Mouse (Mus musculus): Measurements from ENCODE around the gene Abcc4. TPM values are rescaled to one million over a fixed set of nuclear protein-coding genes. Genes with fewer than 3 reads are reported as not detected.

Abcc4 gene
- total and polyA plus RNA-seq, 2 experiments from 2014 or later = 2.0 to 4.1 TPM

- no peak overlapping the region for H3K27ac ChIP-seq (ENCODE audit: low read depth, low read length)
- 95% methylated on average over 7 of the region's 7 CpGs for WGBS
- H3K9me3 ChIP-seq (ENCODE audit: low read length) = no peaks in the 10 kb centered on the region
- no peak for ATAC-seq
- no peaks in the 10 kb centered on the region for H3K36me3 ChIP-seq (ENCODE audit: insufficient read depth)
- H3K4me1 ChIP-seq (ENCODE audit: insufficient read depth) = no peaks in the 10 kb centered on the region
- no peak for TF ChIP-seq CTCF (IDR thresholded peaks at IDR 0.05; ENCODE audit: low read depth)
- no peak for DNase-seq
- H3K9ac ChIP-seq = no peak overlapping the region
- H3K4me3 ChIP-seq (ENCODE audit: low read depth, low read length) = no peak overlapping the region
- no peak overlapping the region for H3K4me2 ChIP-seq (ENCODE audit: low read depth)
- no peaks in the 10 kb centered on the region for H3K27me3 ChIP-seq (ENCODE audit: insufficient read depth, low read length)
These were observed 11.7 kb downstream of the Abcc4 start for GRCm38 (mm10) chr14:118694321-118694720.

- DNase-seq (no peak), ATAC-seq (no peak)
- no peaks in the 10 kb centered on the region for H3K9me3 ChIP-seq (ENCODE audit: low read length)
- H3K4me3 ChIP-seq (ENCODE audit: low read depth, low read length) = no peak overlapping the region
- H3K36me3 ChIP-seq (ENCODE audit: insufficient read depth) = no peaks in the 10 kb centered on the region
- no peaks in the 10 kb centered on the region for H3K27me3 ChIP-seq (ENCODE audit: insufficient read depth, low read length)
- H3K27ac ChIP-seq (ENCODE audit: low read depth, low read length) = no peak overlapping the region
- TF ChIP-seq CTCF (IDR thresholded peaks at IDR 0.05; ENCODE audit: low read depth) = no peak
- no peak overlapping the region for H3K4me2 ChIP-seq (ENCODE audit: low read depth)
- no peaks in the 10 kb centered on the region for H3K4me1 ChIP-seq (ENCODE audit: insufficient read depth)
- WGBS = 85% methylated on average over 6 of the region's 6 CpGs
- H3K9ac ChIP-seq = no peak overlapping the region
These were observed 14.1 kb downstream of the Abcc4 start for GRCm38 (mm10) chr14:118691910-118692309.

GRCm38 (mm10) chr14:118691404-118691803, 14.6 kb downstream of the Abcc4 start:
- Histone ChIP-seq H3K9ac (no peak overlapping the region), H3K4me1 (ENCODE audit: insufficient read depth) (no peaks in the 10 kb centered on the region), H3K36me3 (ENCODE audit: insufficient read depth) (no peaks in the 10 kb centered on the region), H3K4me3 (ENCODE audit: low read depth, low read length) (no peak overlapping the region), H3K4me2 (ENCODE audit: low read depth) (no peak overlapping the region), H3K9me3 (ENCODE audit: low read length) (no peaks in the 10 kb centered on the region), H3K27me3 (ENCODE audit: insufficient read depth, low read length) (no peaks in the 10 kb centered on the region), H3K27ac (ENCODE audit: low read depth, low read length) (no peak overlapping the region)
- no peak for ATAC-seq
- 83% methylated on average over 5 of the region's 5 CpGs for WGBS
- no peak for DNase-seq
- no peak for TF ChIP-seq CTCF (IDR thresholded peaks at IDR 0.05; ENCODE audit: low read depth)

DNA sequence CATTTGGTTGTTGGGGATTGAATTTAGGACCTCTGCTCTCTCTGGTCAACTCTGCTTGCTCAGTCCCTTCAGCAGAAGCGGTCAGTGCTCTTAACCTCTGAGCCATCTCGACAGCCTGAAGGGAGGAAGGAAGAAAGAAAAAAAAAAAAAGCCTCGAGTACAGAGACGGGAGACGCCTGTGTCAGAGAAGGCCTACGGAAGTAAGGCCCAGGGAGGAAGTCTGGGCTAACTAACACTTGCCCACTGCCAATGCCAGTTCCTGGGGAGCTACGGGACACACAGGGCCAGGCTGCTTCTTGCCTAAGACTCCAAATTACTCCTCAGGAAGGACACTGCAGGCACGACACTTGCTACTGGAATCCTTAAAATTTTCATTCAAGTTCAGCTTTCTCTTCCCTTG, 15.1 kb downstream of the Abcc4 start:
- no peaks in the 10 kb centered on the region for H3K9me3 ChIP-seq (ENCODE audit: low read length)
- DNase-seq (no peak), ATAC-seq (no peak)
- no peak overlapping the region for H3K4me2 ChIP-seq (ENCODE audit: low read depth)
- H3K4me1 ChIP-seq (ENCODE audit: insufficient read depth) = no peaks in the 10 kb centered on the region
- TF ChIP-seq CTCF (IDR thresholded peaks at IDR 0.05; ENCODE audit: low read depth) = no peak
- no peak overlapping the region for H3K27ac ChIP-seq (ENCODE audit: low read depth, low read length)
- no peak overlapping the region for H3K4me3 ChIP-seq (ENCODE audit: low read depth, low read length)
- WGBS = 78% methylated on average over 8 of the region's 8 CpGs
- H3K27me3 ChIP-seq (ENCODE audit: insufficient read depth, low read length) = no peaks in the 10 kb centered on the region
- H3K36me3 ChIP-seq (ENCODE audit: insufficient read depth) = no peaks in the 10 kb centered on the region
- no peak overlapping the region for H3K9ac ChIP-seq

- TF ChIP-seq CTCF (IDR thresholded peaks at IDR 0.05; ENCODE audit: low read depth) = no peak
- Histone ChIP-seq H3K4me3 (ENCODE audit: low read depth, low read length) (no peak overlapping the region), H3K4me2 (ENCODE audit: low read depth) (no peak overlapping the region), H3K4me1 (ENCODE audit: insufficient read depth) (no peaks in the 10 kb centered on the region), H3K27ac (ENCODE audit: low read depth, low read length) (no peak overlapping the region), H3K27me3 (ENCODE audit: insufficient read depth, low read length) (no peaks in the 10 kb centered on the region), H3K9ac (no peak overlapping the region), H3K36me3 (ENCODE audit: insufficient read depth) (no peaks in the 10 kb centered on the region), H3K9me3 (ENCODE audit: low read length) (no peaks in the 10 kb centered on the region)
- WGBS = 54% methylated on average over 10 of the region's 10 CpGs
- DNase-seq (no peak), ATAC-seq (no peak)
These were observed 15.7 kb downstream of the Abcc4 start for GRCm38 (mm10) chr14:118690336-118690735.

- Histone ChIP-seq H3K36me3 (ENCODE audit: insufficient read depth) (no peaks in the 10 kb centered on the region), H3K4me3 (ENCODE audit: low read depth, low read length) (no peak overlapping the region), H3K9me3 (ENCODE audit: low read length) (no peaks in the 10 kb centered on the region), H3K4me1 (ENCODE audit: insufficient read depth) (no peaks in the 10 kb centered on the region), H3K4me2 (ENCODE audit: low read depth) (no peak overlapping the region), H3K27ac (ENCODE audit: low read depth, low read length) (no peak overlapping the region), H3K27me3 (ENCODE audit: insufficient read depth, low read length) (no peaks in the 10 kb centered on the region), H3K9ac (no peak overlapping the region)
- WGBS = 45% methylated on average over 5 of the region's 5 CpGs
- DNase-seq (no peak), ATAC-seq (no peak)
- no peak for TF ChIP-seq CTCF (IDR thresholded peaks at IDR 0.05; ENCODE audit: low read depth)
These were observed 17.4 kb downstream of the Abcc4 start for GRCm38 (mm10) chr14:118688643-118689042.

- no peak for TF ChIP-seq CTCF (IDR thresholded peaks at IDR 0.05; ENCODE audit: low read depth)
These were observed 19.2 kb downstream of the Abcc4 start for GRCm38 (mm10) chr14:118686861-118687260.

DNA sequence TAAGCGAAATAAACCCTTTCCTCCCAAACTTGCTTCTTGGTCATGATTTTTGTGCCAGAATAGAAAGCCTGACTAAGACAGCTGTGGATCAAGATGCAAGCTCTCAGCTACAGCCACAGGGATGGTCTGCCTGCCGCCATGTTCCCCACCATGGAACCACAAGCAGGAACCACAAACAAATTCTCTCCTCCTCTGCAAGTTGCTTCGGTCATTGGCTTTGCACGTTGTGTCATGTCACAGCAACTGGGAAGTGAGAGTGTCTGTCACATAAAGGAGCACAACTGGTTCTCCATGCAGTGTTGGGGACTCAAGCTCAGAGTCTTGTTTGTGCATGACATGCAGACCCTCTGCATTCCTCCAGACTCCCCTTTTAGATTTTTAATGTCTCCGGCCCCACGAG, 20.4 kb downstream of the Abcc4 start:
- TF ChIP-seq CTCF (IDR thresholded peaks at IDR 0.05; ENCODE audit: low read depth) = no peak
- WGBS = 95% methylated on average over 6 of the region's 6 CpGs
- H3K4me2 ChIP-seq (ENCODE audit: low read depth) = no peak overlapping the region

More at GRCm38 (mm10) chr14:118686861-118687260, 19.2 kb downstream of the Abcc4 start:
- Histone ChIP-seq H3K27ac (ENCODE audit: low read depth, low read length) (no peak overlapping the region), H3K27me3 (ENCODE audit: insufficient read depth, low read length) (no peaks in the 10 kb centered on the region), H3K4me2 (ENCODE audit: low read depth) (no peak overlapping the region), H3K9ac (no peak overlapping the region), H3K9me3 (ENCODE audit: low read length) (no peaks in the 10 kb centered on the region), H3K4me1 (ENCODE audit: insufficient read depth) (0 out of 2 replicates have a peak, but pooled peaks cover 3% of the 10 kb centered on the region), H3K36me3 (ENCODE audit: insufficient read depth) (no peaks in the 10 kb centered on the region), H3K4me3 (ENCODE audit: low read depth, low read length) (no peak overlapping the region)
- 79% methylated on average over 5 of the region's 5 CpGs for WGBS
- DNase-seq (no peak), ATAC-seq (no peak)

More for the DNA sequence above, 20.4 kb downstream of the Abcc4 start:
- Histone ChIP-seq H3K4me3 (ENCODE audit: low read depth, low read length) (no peak overlapping the region), H3K4me1 (ENCODE audit: insufficient read depth) (0 out of 2 replicates have a peak, but pooled peaks cover 3% of the 10 kb centered on the region), H3K27ac (ENCODE audit: low read depth, low read length) (no peak overlapping the region), H3K9me3 (ENCODE audit: low read length) (no peaks in the 10 kb centered on the region), H3K9ac (no peak overlapping the region), H3K36me3 (ENCODE audit: insufficient read depth) (no peaks in the 10 kb centered on the region), H3K27me3 (ENCODE audit: insufficient read depth, low read length) (no peaks in the 10 kb centered on the region)
- DNase-seq = no peak
- ATAC-seq = no peak
